Mouse (Mus musculus) kidney, postnatal 0 days (tissue): Measurements from ENCODE around the gene Ebf4. TPM values are rescaled to one million over a fixed set of nuclear protein-coding genes. Genes with fewer than 3 reads are reported as not detected.

Experiments
- ATAC-seq: fragments of 200-750 bp; cut with Nextera tagmentation; replicated peaks from 2 replicates; pipeline ENCODE4 v1.8.0; 2017; ENCODE audit warnings: low read depth, moderate number of reproducible peaks, moderate TSS enrichment, moderate library complexity; ENCODE audit not compliant: low FRiP score
- DNase-seq: peaks from one replicate; pipeline ENCODE4 v3.0.0-alpha.2; 2016; ENCODE audit warnings: low spot score
- H3K27ac ChIP-seq: fragments of 300-500 bp; sonication (generic); 2 replicates; pipeline ENCODE4 v1.5.1; 2014; ENCODE audit warnings: mild to moderate bottlenecking
- H3K27me3 ChIP-seq: fragments of 300-500 bp; sonication (generic); 2 replicates; pipeline ENCODE4 v1.6.1; 2014; ENCODE audit warnings: low read length, mixed read lengths; ENCODE audit not compliant: insufficient read depth
- H3K36me3 ChIP-seq: fragments of 300-500 bp; sonication (generic); 2 replicates; pipeline ENCODE4 v1.6.1; 2014; ENCODE audit warnings: low read length, mixed read lengths; ENCODE audit not compliant: insufficient read depth
- H3K4me1 ChIP-seq: fragments of 300-500 bp; sonication (generic); replicated peaks from 2 replicates; pipeline ENCODE4 v1.6.1; 2014; ENCODE audit warnings: antibody characterized with exemption, low read length, mixed read lengths; ENCODE audit not compliant: insufficient read depth
- H3K4me2 ChIP-seq: fragments of 300-500 bp; sonication (generic); 2 replicates; pipeline ENCODE4 v1.6.1; 2014; ENCODE audit warnings: mild to moderate bottlenecking, low read length, moderate library complexity, mixed read lengths
- H3K4me3 ChIP-seq: fragments of 300-500 bp; sonication (generic); replicated peaks from 2 replicates; pipeline ENCODE4 v1.5.1; 2014; ENCODE audit warnings: low read depth, low read length
- H3K9ac ChIP-seq: fragments of 300-500 bp; sonication (generic); 2 replicates; pipeline ENCODE4 v1.6.1; 2014; ENCODE audit warnings: low read depth, low read length
- H3K9me3 ChIP-seq: fragments of 300-500 bp; sonication (generic); replicated peaks from 2 replicates; pipeline ENCODE4 v1.6.1; 2016; ENCODE audit warnings: low read length, inconsistent platforms, mixed read lengths
- CTCF ChIP-seq: IDR thresholded peaks from 2 replicates; pipeline ENCODE4 v1.5.1; 2016; ENCODE audit warnings: antibody characterized with exemption, low read depth, mild to moderate bottlenecking, moderate library complexity
- WGBS: fragments of 180-500 bp; shearing (Covaris S2); extraction: QIAGEN DNeasy Blood & Tissue Kit; methylation state at CpG from one replicate; pipeline ENCODE4 v1.1.7; 2014; 5-methylcytosine and 5-hydroxymethylcytosine counted together
- polyA plus RNA-seq: library from polyadenylated mRNA; unstranded; fragments of >200 nt; fragmentation: Nextera tagmentation; extraction: Ambion mirVana; gene quantifications from 2 replicates; pipeline ENCODE4 v1.2.1, GENCODE M21; 2015

Ebf4 gene
- polyA plus RNA-seq, 1 experiment from 2014 or later = 3.7 TPM

DNA sequence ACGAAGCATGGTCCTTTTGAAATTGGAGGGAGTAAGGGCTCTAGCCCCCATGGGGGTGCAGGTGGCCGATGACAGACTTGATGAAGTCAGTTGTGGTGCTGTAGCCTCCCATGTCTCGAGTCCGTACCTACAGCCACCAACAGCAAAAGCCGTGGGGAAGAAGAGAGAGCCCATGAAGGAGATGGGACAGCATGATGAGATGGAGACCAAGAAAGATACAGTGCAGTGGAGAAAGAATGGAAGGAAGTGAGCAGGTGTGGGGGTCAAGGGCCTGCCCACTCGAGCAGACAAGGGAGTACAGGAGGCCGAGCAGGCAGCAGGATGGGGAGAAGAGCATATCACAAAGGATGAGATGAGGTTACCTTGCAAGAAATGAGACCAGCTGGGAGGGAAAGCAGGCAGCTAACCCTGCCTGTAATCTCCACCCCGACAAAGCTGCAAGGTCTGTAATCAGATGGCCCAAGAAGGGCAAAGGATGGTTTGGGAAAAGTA lies 15.3 kb upstream of the Ebf4 start:
- TF ChIP-seq CTCF = no peak
- Histone ChIP-seq H3K27ac (no peak overlapping the region), H3K36me3 (peaks cover 47% of the 10 kb centered on the region), H3K9ac (no peak overlapping the region), H3K4me1 (peaks cover 8% of the 10 kb centered on the region; the same call in 1 of the 2 replicates), H3K4me2 (no peak overlapping the region), H3K9me3 (no peaks in the 10 kb centered on the region), H3K4me3 (no peak overlapping the region), H3K27me3 (no peaks in the 10 kb centered on the region)
- WGBS = 44% methylated on average over 8 of the region's 8 CpGs
- DNase-seq (no peak), ATAC-seq (no peak)

DNA sequence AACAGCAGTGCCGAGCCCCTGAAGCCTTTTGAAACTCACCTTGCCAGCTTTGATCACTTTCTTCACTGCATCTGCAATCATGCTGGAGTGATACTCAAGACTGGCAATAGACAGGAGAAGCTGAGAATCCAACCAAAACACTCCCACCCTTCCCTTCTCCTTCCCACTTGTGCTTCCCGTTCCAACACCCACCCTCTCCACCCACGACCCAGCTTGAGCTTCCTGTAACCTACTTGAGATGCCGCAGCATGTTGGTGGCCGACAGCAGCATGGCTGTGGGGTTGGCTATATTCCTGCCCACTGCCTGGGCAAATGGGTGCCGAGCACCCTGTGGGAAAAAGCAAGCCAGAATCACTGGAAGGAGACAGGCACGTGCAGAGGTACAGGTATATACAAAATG lies 14.7 kb upstream of the Ebf4 start:
- Histone ChIP-seq H3K4me3 (no peak overlapping the region), H3K9me3 (no peaks in the 10 kb centered on the region), H3K9ac (no peak overlapping the region), H3K36me3 (peaks cover 47% of the 10 kb centered on the region), H3K27ac (no peak overlapping the region), H3K4me2 (no peak overlapping the region), H3K27me3 (no peaks in the 10 kb centered on the region), H3K4me1 (peaks cover 8% of the 10 kb centered on the region; the same call in 1 of the 2 replicates)
- DNase-seq (no peak), ATAC-seq (no peak)
- 49% methylated on average over 7 of the region's 7 CpGs for WGBS
- no peak for TF ChIP-seq CTCF

DNA sequence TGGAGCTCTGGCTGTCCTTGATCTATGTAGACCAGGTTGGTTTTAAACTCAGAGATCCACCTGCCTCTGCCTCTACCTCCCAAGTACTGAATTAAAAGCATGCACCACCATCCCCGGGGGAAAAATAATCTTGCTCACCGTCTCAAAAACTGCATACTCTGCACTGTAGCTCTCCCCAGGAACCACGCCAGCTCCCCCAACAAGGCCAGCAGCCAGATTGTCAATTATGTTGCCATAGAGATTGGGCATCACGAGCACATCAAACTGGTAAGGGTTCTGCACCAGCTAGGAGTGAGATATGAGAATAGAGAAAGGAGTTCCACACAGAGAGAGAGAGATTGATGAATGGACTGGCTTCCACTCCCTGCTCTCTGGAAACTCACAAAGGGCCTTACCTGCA lies 14.2 kb upstream of the Ebf4 start:
- DNase-seq = no peak
- Histone ChIP-seq H3K36me3 (peaks cover 47% of the 10 kb centered on the region), H3K4me1 (peaks cover 8% of the 10 kb centered on the region; the same call in 1 of the 2 replicates), H3K9me3 (no peaks in the 10 kb centered on the region), H3K4me3 (no peak overlapping the region), H3K27ac (no peak overlapping the region), H3K9ac (no peak overlapping the region), H3K4me2 (no peak overlapping the region), H3K27me3 (no peaks in the 10 kb centered on the region)
- 74% methylated on average over 4 of the region's 4 CpGs for WGBS
- TF ChIP-seq CTCF = no peak
- ATAC-seq = no peak

DNA sequence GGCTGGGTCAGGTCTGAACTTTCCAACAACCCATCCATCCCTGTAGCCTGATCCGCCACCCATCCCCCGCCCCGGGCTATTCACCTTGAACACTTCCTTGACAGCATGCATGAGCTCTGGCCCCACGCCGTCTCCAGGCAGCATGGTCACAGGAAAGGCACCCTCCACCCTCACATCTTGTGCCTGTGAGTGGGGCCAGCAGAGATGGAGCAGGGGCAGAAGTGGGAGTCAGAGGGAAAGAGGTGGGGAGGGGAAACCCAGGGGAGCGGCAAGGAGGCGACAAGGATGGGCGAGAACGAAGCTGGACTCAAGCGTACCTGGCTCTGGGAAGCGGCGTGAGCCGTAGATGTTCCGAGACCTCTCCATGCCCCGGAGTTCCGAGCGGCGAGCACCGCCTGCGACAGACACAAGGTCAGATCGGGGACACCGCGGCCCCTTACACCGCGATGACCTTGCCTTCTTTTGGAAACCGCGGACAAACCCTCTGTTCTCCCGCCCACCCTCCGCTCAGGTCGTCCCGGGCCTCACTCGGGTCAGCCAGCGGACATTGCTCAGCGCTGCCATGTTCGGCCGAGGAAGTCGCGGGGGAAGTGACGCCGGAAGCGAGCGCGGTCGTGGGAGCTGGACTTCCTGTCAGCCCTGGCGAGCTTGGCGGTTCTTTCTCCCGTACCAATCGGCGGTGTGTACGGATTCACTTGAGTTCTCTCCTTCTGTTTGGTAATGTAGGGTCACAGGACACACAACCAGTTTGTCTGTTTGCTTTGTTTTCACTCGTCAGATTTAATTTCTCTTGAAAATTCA lies 10.9 kb upstream of the Ebf4 start, which contains the start of gene Idh3b:
Gene Idh3b, minus strand, starts transcription at position 694 of the 801 bp plus-strand sequence.
- Histone ChIP-seq H3K27ac (peak within 1 kb of the TSS; percentile 88), H3K4me2 (peak within 1 kb of the TSS; percentile 87), H3K36me3 (peaks cover 25% of the 10 kb centered on the region), H3K4me1 (peaks cover 8% of the 10 kb centered on the region; the same call in 1 of the 2 replicates), H3K9me3 (no peaks in the 10 kb centered on the region), H3K4me3 (peak within 1 kb of the TSS; percentile 85), H3K9ac (peak within 1 kb of the TSS; percentile 90), H3K27me3 (no peaks in the 10 kb centered on the region)
- under 1% methylated on average over 51 of the region's 51 CpGs for whole genome bisulfite sequencing
- ATAC-seq (peak; percentile 79), DNase-seq (peak; percentile 94)
- TF ChIP-seq CTCF = no peak

GRCm38 (mm10) chr2:130289086-130289485 lies 5.9 kb upstream of the Ebf4 start:
- H3K36me3 ChIP-seq = no peaks in the 10 kb centered on the region
- no peaks in the 10 kb centered on the region for H3K9me3 ChIP-seq
- no peak overlapping the region for H3K9ac ChIP-seq
- WGBS = 61% methylated on average over 4 of the region's 4 CpGs
- H3K4me2 ChIP-seq = no peak overlapping the region
- no peak for TF ChIP-seq CTCF
- ATAC-seq (no peak), DNase-seq (no peak)
- H3K27ac ChIP-seq = no peak overlapping the region
- H3K4me3 ChIP-seq = no peak overlapping the region
- no peaks in the 10 kb centered on the region for H3K27me3 ChIP-seq
- H3K4me1 ChIP-seq = no peaks in the 10 kb centered on the region; the same call in 1 of the 2 replicates

DNA sequence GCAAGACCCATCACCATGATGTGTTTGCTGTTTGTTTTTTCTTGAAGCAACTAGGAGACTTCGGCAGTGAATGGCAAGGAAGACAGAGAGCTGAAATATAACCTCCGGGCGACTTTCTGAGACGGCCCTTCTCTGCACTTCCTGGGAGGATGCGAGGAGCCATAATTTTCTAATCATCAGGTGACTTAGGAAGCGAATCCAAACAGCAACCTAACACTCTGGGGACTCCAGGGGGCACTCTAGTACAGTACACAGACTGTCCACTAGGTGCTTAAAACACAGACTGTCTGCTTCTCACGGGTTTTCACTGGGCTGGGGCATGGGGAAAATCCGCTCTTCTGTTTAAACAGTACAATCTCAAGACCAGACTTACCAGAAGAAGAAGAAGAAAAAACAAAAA lies 3.5 kb upstream of the Ebf4 start:
- Histone ChIP-seq H3K27ac (no peak overlapping the region), H3K27me3 (no peaks in the 10 kb centered on the region), H3K4me1 (peaks cover 8% of the 10 kb centered on the region; the same call in 1 of the 2 replicates), H3K4me3 (no peak overlapping the region), H3K36me3 (no peaks in the 10 kb centered on the region), H3K9me3 (no peaks in the 10 kb centered on the region), H3K4me2 (no peak overlapping the region), H3K9ac (no peak overlapping the region)
- ATAC-seq = peak; percentile 40
- 4% methylated on average over 8 of the region's 8 CpGs for WGBS
- TF ChIP-seq CTCF = peak; percentile 90
- peak; percentile 93 for DNase-seq
